ENCODE assay signal across 8 mouse cellular contexts in genomic region chr11:121924631-121925030, GRCm38 (mm10).
DNase-seq lines count a peak whose midpoint lies in the region; ATAC-seq and TF ChIP-seq lines count a peak whose summit lies in the region.
"Not testable (repeated sequence)": the region's sequence is repeated elsewhere in the genome, so short reads cannot be mapped to it uniquely, and the experiment has no call there.

No protein-coding gene starts in this region.

- not testable (repeated sequence) for ATAC-seq in forebrain, embryonic 11.5 days (replicated peaks; ENCODE audit: low FRiP score); heart, embryonic 11.5 days (replicated peaks; ENCODE audit: insufficient number of reproducible peaks, low FRiP score, low TSS enrichment); limb, embryonic 12.5 days (ENCODE audit: insufficient number of reproducible peaks, insufficient read depth, low FRiP score, low TSS enrichment, low read depth); liver, embryonic 15.5 days (ENCODE audit: insufficient read depth); midbrain, embryonic 13.5 days

- H3K4me3 ChIP-seq in ES-Bruce4 (ENCODE audit: low read depth, low read length): peak overlapping the region; percentile 78
- not testable (repeated sequence) for H3K4me3 ChIP-seq in forebrain, embryonic 11.5 days (ENCODE audit: low read depth, low read length); limb, embryonic 12.5 days (replicated peaks); liver, embryonic 15.5 days (replicated peaks); midbrain, embryonic 13.5 days (replicated peaks)
- H3K4me3 ChIP-seq in heart, embryonic 11.5 days (ENCODE audit: low read depth, low read length): 0 out of 2 replicates have a peak overlapping the region, but pooled peaks have one; percentile 12
- H3K4me3 ChIP-seq in hindbrain, embryonic 10.5 days: peak overlapping the region; percentile 32; the same call in 1 of the 2 replicates

- not testable (repeated sequence) for TF ChIP-seq POLR2A in ES-Bruce4 (IDR thresholded peaks at IDR 0.05; ENCODE audit: insufficient read depth, low read length)

- H3K27ac ChIP-seq in ES-Bruce4 (ENCODE audit: insufficient read depth, low read length): peak overlapping the region; percentile 84
- not testable (repeated sequence) for H3K27ac ChIP-seq in forebrain, embryonic 11.5 days (ENCODE audit: low read depth, low read length); heart, embryonic 11.5 days (ENCODE audit: low read depth, low read length); hindbrain, embryonic 10.5 days; limb, embryonic 12.5 days; liver, embryonic 15.5 days (replicated peaks); midbrain, embryonic 13.5 days

- H3K4me2 ChIP-seq in forebrain, embryonic 11.5 days (ENCODE audit: low read depth, low read length, severe bottlenecking): peak overlapping the region; percentile 18; the same call in 1 of the 2 replicates
- peak overlapping the region; percentile 38; the same call in 1 of the 2 replicates for H3K4me2 ChIP-seq in heart, embryonic 11.5 days
- H3K4me2 ChIP-seq in limb, embryonic 12.5 days: peak overlapping the region; percentile 26; the same call in 1 of the 2 replicates
- peak overlapping the region; percentile 29; the same call in 1 of the 2 replicates for H3K4me2 ChIP-seq in liver, embryonic 15.5 days
- peak overlapping the region; percentile 23; the same call in 1 of the 2 replicates for H3K4me2 ChIP-seq in midbrain, embryonic 13.5 days (replicated peaks)

- H3K9me3 ChIP-seq in ES-Bruce4 (replicated peaks; ENCODE audit: control insufficient read depth, insufficient read depth, low read length, poor library complexity, severe bottlenecking); forebrain, embryonic 11.5 days (ENCODE audit: control insufficient read depth, low read length); heart, embryonic 11.5 days (replicated peaks; ENCODE audit: control insufficient read depth, low read length); hindbrain, embryonic 10.5 days; limb, embryonic 12.5 days; liver, embryonic 15.5 days (replicated peaks); midbrain, embryonic 13.5 days: not testable (repeated sequence)

- peak overlapping the region; percentile 96 for H3K9ac ChIP-seq in ES-Bruce4 (ENCODE audit: low read depth, poor library complexity, severe bottlenecking)
- H3K9ac ChIP-seq in forebrain, embryonic 11.5 days (ENCODE audit: low read length); heart, embryonic 11.5 days (ENCODE audit: low read depth, low read length); limb, embryonic 12.5 days (replicated peaks); liver, embryonic 15.5 days; midbrain, embryonic 13.5 days (replicated peaks): not testable (repeated sequence)

- not testable (repeated sequence) for H3K4me1 ChIP-seq in ES-Bruce4 (ENCODE audit: control insufficient read depth, insufficient read depth, low read length); forebrain, embryonic 11.5 days (replicated peaks; ENCODE audit: control insufficient read depth, insufficient read depth, low read length); heart, embryonic 11.5 days (ENCODE audit: control insufficient read depth, insufficient read depth, low read length); hindbrain, embryonic 10.5 days (replicated peaks); limb, embryonic 12.5 days (replicated peaks); liver, embryonic 15.5 days (replicated peaks); midbrain, embryonic 13.5 days (replicated peaks)

- 89% methylated on average over 10 of the region's 10 CpGs for WGBS in forebrain, embryonic 11.5 days
- WGBS in heart, embryonic 11.5 days (ENCODE audit: insufficient replicate concordance): 88% methylated on average over 10 of the region's 10 CpGs
- WGBS in hindbrain, embryonic 10.5 days: 92% methylated on average over 10 of the region's 10 CpGs
- WGBS in limb, embryonic 12.5 days: 86% methylated on average over 10 of the region's 10 CpGs
- 64% methylated on average over 10 of the region's 10 CpGs for WGBS in liver, embryonic 15.5 days (ENCODE audit: insufficient replicate concordance)
- 91% methylated on average over 10 of the region's 10 CpGs for WGBS in midbrain, embryonic 13.5 days

- H3K27me3 ChIP-seq in ES-Bruce4 (ENCODE audit: control insufficient read depth, insufficient read depth, low read length, poor library complexity, severe bottlenecking); forebrain, embryonic 11.5 days (ENCODE audit: control insufficient read depth, insufficient read depth, low read length); heart, embryonic 11.5 days (ENCODE audit: control insufficient read depth, insufficient read depth, low read length); hindbrain, embryonic 10.5 days (ENCODE audit: insufficient read depth, poor library complexity, severe bottlenecking); limb, embryonic 12.5 days; liver, embryonic 15.5 days; midbrain, embryonic 13.5 days: not testable (repeated sequence)

- TF ChIP-seq EP300 in ES-Bruce4 (IDR thresholded peaks at IDR 0.05; ENCODE audit: insufficient read depth, low read depth, low read length): not testable (repeated sequence)

- DNase-seq in WW6 (ENCODE audit: low read depth, low spot score): peak; percentile 33
- DNase-seq in forebrain, embryonic 11.5 days (ENCODE audit: low spot score); hindbrain, embryonic 10.5 days (ENCODE audit: low spot score): not testable (repeated sequence)

- not testable (repeated sequence) for H3K36me3 ChIP-seq in ES-Bruce4 (ENCODE audit: control insufficient read depth, insufficient read depth, low read length, poor library complexity, severe bottlenecking); forebrain, embryonic 11.5 days (ENCODE audit: control insufficient read depth, insufficient read depth, low read length); heart, embryonic 11.5 days (ENCODE audit: control insufficient read depth, insufficient read depth, low read length); hindbrain, embryonic 10.5 days; limb, embryonic 12.5 days; liver, embryonic 15.5 days (replicated peaks); midbrain, embryonic 13.5 days

- not testable (repeated sequence) for TF ChIP-seq CTCF in ES-Bruce4 (IDR thresholded peaks at IDR 0.05; ENCODE audit: low read depth, low read length)
